Mouse (Mus musculus) spleen, adult 18-20 months (tissue): ENCODE measurements around the gene Shroom3.
A peak's percentile ranks its signal among the peaks of the same experiment; 100 is the strongest.

Source experiments
- DNase-seq, 2 experiments: peaks; one replicate each; pipeline ENCODE4 v3.0.0; 2022; ENCODE audit warnings: mixed read lengths in 2 of 2

Shroom3 gene

GRCm38 (mm10) chr5:92698837-92699529, 15.7 kb downstream of the Shroom3 start:
- DNase-seq = no peak

GRCm38 (mm10) chr5:92701750-92702149, 18.5 kb downstream of the Shroom3 start:
- DNase-seq = no peak

GRCm38 (mm10) chr5:92703671-92704070, 20.4 kb downstream of the Shroom3 start:
- DNase-seq = no peak

GRCm38 (mm10) chr5:92707921-92708491, 24.8 kb downstream of the Shroom3 start:
- no peak for DNase-seq

GRCm38 (mm10) chr5:92710779-92711178, 27.5 kb downstream of the Shroom3 start:
- no peak for DNase-seq

GRCm38 (mm10) chr5:92711666-92712290, 28.5 kb downstream of the Shroom3 start:
- DNase-seq = no peak

GRCm38 (mm10) chr5:92712621-92713395, 29.6 kb downstream of the Shroom3 start:
- no peak for DNase-seq

GRCm38 (mm10) chr5:92714886-92715285, 31.7 kb downstream of the Shroom3 start:
- DNase-seq = no peak

GRCm38 (mm10) chr5:92715319-92715718, 32.1 kb downstream of the Shroom3 start:
- no peak for DNase-seq

GRCm38 (mm10) chr5:92715890-92716289, 32.7 kb downstream of the Shroom3 start:
- DNase-seq = no peak

GRCm38 (mm10) chr5:92717666-92718360, 34.6 kb downstream of the Shroom3 start:
- no peak for DNase-seq

- no peak for DNase-seq
These were observed 35.6 kb downstream of the Shroom3 start for GRCm38 (mm10) chr5:92718856-92719255.

- no peak for DNase-seq
These were observed 38.4 kb downstream of the Shroom3 start for GRCm38 (mm10) chr5:92721610-92722009.

- DNase-seq = peak in 1 of 2 experiments; percentile 29
These were observed 42.7 kb downstream of the Shroom3 start for GRCm38 (mm10) chr5:92725935-92726334.

GRCm38 (mm10) chr5:92728252-92728828, 45.1 kb downstream of the Shroom3 start:
- no peak for DNase-seq

GRCm38 (mm10) chr5:92729221-92729620, 46.0 kb downstream of the Shroom3 start:
- no peak for DNase-seq

GRCm38 (mm10) chr5:92741802-92742201, 58.6 kb downstream of the Shroom3 start:
- DNase-seq = no peak

- DNase-seq = no peak
These were observed 59.5 kb downstream of the Shroom3 start for GRCm38 (mm10) chr5:92742701-92743100.

- DNase-seq = no peak
These were observed 62.4 kb downstream of the Shroom3 start for GRCm38 (mm10) chr5:92745390-92746253.

- no peak for DNase-seq
These were observed 68.3 kb downstream of the Shroom3 start for GRCm38 (mm10) chr5:92751488-92751887.

- no peak for DNase-seq
These were observed 72.1 kb downstream of the Shroom3 start for GRCm38 (mm10) chr5:92755241-92755775.
